Mouse (Mus musculus): ENCODE results near the gene Gm20806. TPM values are rescaled to one million over a fixed set of nuclear protein-coding genes. Genes with fewer than 3 reads are reported as not detected.
"Not testable (repeated sequence)": the region's sequence is repeated elsewhere in the genome, so short reads cannot be mapped to it uniquely, and the experiment has no call there.

Gene Gm20806
- not detected in 2 replicates for polyA plus RNA-seq (2012)

GRCm38 (mm10) chrY:78837956-78838355 is at the start of gene Gm20806:
TSS of gene Gm20806 (minus strand) at chrY:78838056.
- TF ChIP-seq GATA1 (IDR thresholded peaks at IDR 0.05; ENCODE audit: low read length): not testable (repeated sequence)
